Mouse (Mus musculus) G1E (cell line): ENCODE results near the gene Zfp719.

Source experiments
- CTCF ChIP-seq: IDR thresholded peaks from 2 replicates; pipeline ENCODE4 v1.5.1; 2012; ENCODE audit warnings: low read depth, low read length, inconsistent platforms, mixed read lengths
- POLR2AphosphoS5 ChIP-seq: IDR thresholded peaks from 2 replicates; pipeline ENCODE4 v1.6.1; 2012; ENCODE audit warnings: low read depth, low read length, inconsistent platforms; ENCODE audit not compliant: insufficient replicate concordance
- TAL1 ChIP-seq: conservative IDR thresholded peaks from 2 replicates; pipeline ENCODE4 v1.6.1; 2012; ENCODE audit warnings: low read depth, low read length, inconsistent platforms, mixed read lengths

DNA sequence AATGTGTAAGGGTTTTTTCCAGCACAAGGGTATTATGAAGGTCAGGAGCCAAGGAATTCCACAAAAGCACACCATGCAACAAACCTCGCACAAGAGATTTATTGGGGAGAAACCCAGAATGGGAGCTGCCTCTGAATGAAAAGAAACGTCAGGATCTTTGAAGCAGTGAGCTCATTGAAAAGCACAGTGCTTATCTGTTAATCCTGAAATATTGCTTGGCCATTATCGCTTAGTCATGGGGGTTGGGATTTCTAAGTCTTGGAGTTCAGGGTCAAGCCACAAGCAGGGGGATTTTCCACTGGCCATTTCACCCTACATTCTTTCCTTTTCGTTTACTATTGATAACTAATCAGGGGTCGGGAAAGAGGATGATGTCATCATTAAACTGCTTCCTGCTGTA, 22.5 kb downstream of the Zfp719 start:
- no peak for TF ChIP-seq CTCF
- TF ChIP-seq TAL1, result no peak
- no peak for TF ChIP-seq POLR2AphosphoS5
